In the genomic region with DNA sequence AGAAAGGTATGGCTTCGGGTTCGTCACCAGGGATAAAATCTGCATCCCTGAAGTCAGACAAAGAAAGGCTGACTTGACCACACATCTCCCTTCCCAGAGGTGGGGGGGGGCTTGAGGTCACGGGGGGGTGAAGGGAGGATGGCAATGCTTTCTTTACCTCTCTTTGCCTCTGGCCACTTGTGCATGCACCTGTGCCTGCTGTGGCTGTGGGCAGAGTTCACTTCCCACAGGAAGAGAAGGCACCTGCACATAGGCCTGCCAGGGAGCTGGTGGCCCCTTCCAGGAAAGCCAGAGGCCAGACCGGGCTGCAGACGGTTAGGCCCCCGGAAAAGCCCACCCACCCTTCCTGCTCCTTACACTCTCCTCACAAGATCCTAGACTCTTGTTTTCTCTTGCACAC, we compare ENCODE assay signal across 11 mouse cellular contexts.
A peak's percentile ranks its signal among the peaks of the same experiment; 100 is the strongest.
DNase-seq lines count a peak whose midpoint lies in the region; ATAC-seq and TF ChIP-seq lines count a peak whose summit lies in the region.
"Had no signal": no experiment of that assay in that cellular context is flagged by ENCODE, and none has a peak within 500 bp of the region (broad histone marks: within the 10 kb centered on the region; RNA-seq: fewer than 3 reads in every experiment).

No protein-coding gene starts in this region.

- peaks cover 7% of the 10 kb centered on the region for H3K36me3 ChIP-seq in myocyte (ENCODE audit: control insufficient read depth, insufficient read depth)
- H3K36me3 ChIP-seq: G1E had no signal

- H3ac ChIP-seq in myocyte (ENCODE audit: control insufficient read depth, insufficient read length) = no peak overlapping the region

- peak; percentile 21 for DNase-seq in gastrocnemius, adult 2 months
- no peak for DNase-seq in gastrocnemius, postnatal 10 days
- DNase-seq: adrenal gland, adult 8-10 months; adrenal gland, postnatal 25 days; adrenal gland, postnatal 36 days; cerebellum, adult 11 months; cerebellum, adult 11-12 months had no signal

- peaks cover 5% of the 10 kb centered on the region for H3K27me3 ChIP-seq in myocyte (ENCODE audit: control insufficient read depth, insufficient read depth, insufficient read length)

- ATAC-seq in megakaryocyte-erythroid progenitor cell, adult 5-6 weeks (replicated peaks; ENCODE audit: low FRiP score, low TSS enrichment, poor library complexity, severe bottlenecking) = no peak
- ATAC-seq: Patski had no signal

- no peak overlapping the region for H3K4me2 ChIP-seq in myocyte (ENCODE audit: low read depth)

- no peak overlapping the region for H3K4me3 ChIP-seq in gastrocnemius, adult 2 months
- H3K4me3 ChIP-seq in myocyte = no peak overlapping the region

- no peak overlapping the region for H3K27ac ChIP-seq in gastrocnemius, adult 2 months

- TF ChIP-seq CTCF in gastrocnemius, adult 2 months (IDR thresholded peaks at IDR 0.05) = no peak

- H3K79me2 ChIP-seq in myocyte (ENCODE audit: control insufficient read depth, insufficient read depth) = no peaks in the 10 kb centered on the region

- TF ChIP-seq POLR2A in myocyte (IDR thresholded peaks at IDR 0.05; ENCODE audit: insufficient read length, low read depth) = no peak

- intact Hi-C loops in gastrocnemius, adult 2 months (cut with DNase I) = loop anchor here (2.0 to 5.0 kb wide), 2 partner anchors 231 to 409 kb away; no protein-coding TSS in a partner anchor

TF ChIP-seq in myocyte, 11 proteins besides CTCF, POLR2A, EP300 and RAD21:
- TF ChIP-seq TCF12 (IDR thresholded peaks at IDR 0.05; ENCODE audit: insufficient read depth, poor library complexity, severe bottlenecking) = no peak
- peak; percentile 88 for TF ChIP-seq POLR2AphosphoS2 (IDR thresholded peaks at IDR 0.05; ENCODE audit: insufficient read length, low read depth)
- no peak for TF ChIP-seq REST (IDR thresholded peaks at IDR 0.05; ENCODE audit: insufficient read depth, insufficient read length)
- peak in 2 of 3 experiments; percentile 37 to 44 for TF ChIP-seq MYOD1 (IDR thresholded peaks at IDR 0.05; ENCODE audit: control insufficient read depth in 1 of 3, insufficient read length in 2 of 3, low read depth in 2 of 3)
- peak in 1 of 3 experiments; percentile 54 for TF ChIP-seq MYOG (IDR thresholded peaks at IDR 0.05; ENCODE audit: control insufficient read depth in 1 of 3, insufficient read depth in 1 of 3, insufficient read length in 2 of 3, low read depth in 2 of 3)
- no peak for TF ChIP-seq USF1 (IDR thresholded peaks at IDR 0.05; ENCODE audit: low read depth)
- TF ChIP-seq CEBPB (IDR thresholded peaks at IDR 0.05; ENCODE audit: insufficient read depth, poor library complexity, severe bottlenecking) = no peak
- no peak for TF ChIP-seq MAX (IDR thresholded peaks at IDR 0.05; ENCODE audit: low read depth)
- no peak for TF ChIP-seq TCF3 (IDR thresholded peaks at IDR 0.05; ENCODE audit: insufficient read length, low read depth)
